Mouse (Mus musculus) thymus, postnatal 10 days (tissue): ENCODE measurements around the gene Atg16l1.
A peak's percentile ranks its signal among the peaks of the same experiment; 100 is the strongest.

Experiments used
- DNase-seq, 2 experiments: peaks; one replicate each; pipeline ENCODE4 v3.0.0; 2021; ENCODE audit warnings: low spot score in 2 of 2

Atg16l1 gene

DNA sequence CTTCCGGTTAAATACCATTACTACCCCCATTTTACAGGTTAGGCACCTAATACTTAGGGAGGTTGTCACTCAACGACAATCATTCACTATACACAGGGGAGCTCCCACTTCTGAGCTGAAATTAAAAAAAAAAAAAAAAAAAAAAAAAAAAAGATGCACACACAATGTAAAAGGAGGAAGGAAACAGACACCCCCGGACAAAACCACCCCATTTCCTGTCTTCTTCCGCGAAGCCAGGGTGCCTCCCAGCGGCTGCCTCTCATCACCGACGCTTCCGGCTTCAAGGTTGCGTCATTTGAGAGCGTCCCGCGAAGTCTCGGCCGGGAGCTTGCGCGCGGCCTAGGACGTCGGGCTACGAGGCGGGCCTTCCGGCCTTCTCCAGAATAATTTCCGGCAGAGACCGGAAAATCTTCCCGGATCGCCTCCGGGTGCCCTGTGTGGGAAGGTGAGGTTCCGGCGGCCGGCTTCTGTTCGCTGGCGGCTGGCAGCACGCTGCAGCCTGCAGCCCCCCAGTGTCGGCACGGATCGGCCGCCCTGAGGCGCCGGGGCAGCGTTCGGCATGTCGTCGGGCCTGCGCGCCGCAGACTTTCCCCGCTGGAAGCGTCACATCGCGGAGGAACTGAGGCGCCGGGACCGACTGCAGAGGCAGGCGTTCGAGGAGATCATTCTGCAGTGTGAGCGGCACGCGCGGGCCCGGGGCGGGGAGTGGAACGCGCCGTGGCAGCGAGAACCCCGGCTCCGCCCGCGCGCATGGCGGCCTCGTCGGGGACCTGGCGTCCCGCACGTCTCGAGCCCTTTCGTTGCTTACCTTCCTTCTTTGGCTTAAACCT lies at the start of gene Atg16l1:
TSS of gene Atg16l1 (plus strand) at position 230 of the 830 bp plus-strand sequence.
- DNase-seq = peak; percentile 90 to 93

- no peak for DNase-seq
These were observed 49.3 kb upstream of the Atg16l1 start for GRCm38 (mm10) chr1:87706361-87706760.

- DNase-seq = no peak
These were observed 46.6 kb upstream of the Atg16l1 start for GRCm38 (mm10) chr1:87709020-87709419.

- DNase-seq = no peak
These were observed 45.9 kb upstream of the Atg16l1 start for GRCm38 (mm10) chr1:87709661-87710270.

DNA sequence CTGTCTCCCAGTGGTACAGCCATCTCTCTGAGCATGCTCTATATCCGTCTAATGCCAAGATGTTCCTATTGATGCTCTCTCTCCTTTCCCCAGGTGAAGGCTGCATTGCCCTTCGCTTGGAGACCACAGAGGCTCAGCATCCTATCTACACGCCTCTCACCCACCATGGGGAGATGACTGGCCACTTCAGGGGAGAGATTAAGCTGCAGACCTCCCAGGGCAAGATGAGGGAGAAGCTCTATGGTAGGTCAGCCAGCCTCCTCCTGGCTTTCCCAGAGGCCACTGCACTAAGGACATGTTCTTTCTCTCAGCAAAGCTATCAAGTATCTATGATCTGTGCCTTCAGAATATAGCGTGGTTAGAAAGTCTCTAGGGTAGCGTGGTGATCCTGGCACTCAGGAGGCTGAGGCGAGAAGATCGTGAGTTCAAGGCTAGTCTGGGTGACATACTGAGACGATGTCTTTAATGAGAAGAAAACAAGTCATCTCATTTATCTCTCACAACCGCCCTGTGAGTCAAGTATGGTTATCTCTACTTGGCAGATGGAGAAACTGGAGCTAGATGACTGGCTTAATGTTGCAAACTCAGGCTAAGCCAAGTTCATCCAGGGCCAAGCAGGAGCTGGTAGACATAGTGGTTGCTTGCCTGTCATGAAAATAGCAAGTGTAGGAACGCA lies 43.6 kb upstream of the Atg16l1 start:
- no peak for DNase-seq

GRCm38 (mm10) chr1:87712614-87712971 lies 43.1 kb upstream of the Atg16l1 start:
- no peak for DNase-seq

- DNase-seq = no peak
These were observed 34.3 kb upstream of the Atg16l1 start for GRCm38 (mm10) chr1:87721382-87721781.

- DNase-seq = no peak
These were observed 33.6 kb upstream of the Atg16l1 start for GRCm38 (mm10) chr1:87722081-87722480.

DNA sequence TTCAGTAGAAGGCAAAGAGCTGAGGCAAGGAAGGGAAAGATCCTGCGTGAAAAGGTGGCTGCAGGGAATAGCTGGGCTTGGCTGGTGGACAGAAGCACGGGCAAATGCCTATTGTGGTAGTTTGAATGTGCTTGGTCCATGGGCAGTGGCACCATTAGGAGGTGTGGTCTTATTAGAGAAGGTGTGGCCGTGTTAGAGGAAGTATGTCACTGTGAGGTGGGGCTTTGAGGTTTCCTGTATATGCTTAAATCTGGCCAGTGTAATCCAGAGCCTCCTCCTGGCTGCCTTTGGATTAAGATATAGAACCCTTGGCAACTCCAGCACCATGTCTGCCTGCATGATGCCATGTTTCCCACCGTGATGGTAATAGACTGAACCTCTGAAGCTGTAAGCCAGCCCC lies 32.3 kb upstream of the Atg16l1 start:
- DNase-seq = no peak

GRCm38 (mm10) chr1:87729070-87729469 lies 26.6 kb upstream of the Atg16l1 start:
- no peak for DNase-seq

GRCm38 (mm10) chr1:87729850-87730249 lies 25.8 kb upstream of the Atg16l1 start:
- no peak for DNase-seq

GRCm38 (mm10) chr1:87730271-87730670 lies 25.4 kb upstream of the Atg16l1 start:
- no peak for DNase-seq

DNA sequence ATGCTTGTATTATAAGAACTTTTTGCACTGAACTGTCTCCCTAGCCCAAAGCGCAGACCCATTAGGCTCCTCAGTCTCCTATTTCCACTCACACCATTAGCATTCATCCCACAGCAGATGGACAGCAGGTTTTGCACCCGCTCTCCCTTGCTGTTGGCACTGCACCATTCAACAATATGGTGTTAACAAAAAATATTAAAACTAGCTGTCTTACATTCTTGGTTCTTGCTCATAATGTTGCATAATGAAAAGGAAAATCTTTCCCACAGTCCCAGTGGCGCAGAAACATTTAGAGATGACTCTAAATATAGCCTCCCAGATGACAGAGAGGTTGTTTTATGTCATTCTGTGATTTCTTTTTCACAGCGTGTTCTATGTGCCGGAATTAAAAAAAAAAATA lies 22.5 kb upstream of the Atg16l1 start:
- no peak for DNase-seq

DNA sequence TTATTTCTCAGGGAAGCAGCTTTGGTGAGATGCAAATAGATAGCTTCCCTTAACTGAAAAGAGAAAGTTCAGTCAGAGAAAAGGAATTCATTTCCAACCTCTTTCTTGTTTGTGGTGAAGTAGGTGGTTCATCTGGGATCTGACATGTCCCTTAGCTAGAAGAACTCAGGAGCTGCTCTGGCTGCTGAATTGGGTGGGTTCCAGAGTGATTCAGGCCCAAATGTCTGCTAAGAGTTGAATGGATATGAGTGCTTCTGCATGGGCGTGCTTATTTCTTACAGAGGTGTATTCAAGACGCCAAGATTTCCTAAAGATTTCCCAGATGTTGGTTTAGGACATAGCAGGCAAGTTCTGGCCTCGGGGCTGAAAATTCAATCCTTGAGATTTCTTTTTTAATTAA lies 21.5 kb upstream of the Atg16l1 start:
- DNase-seq = no peak

- DNase-seq = no peak
These were observed 14.9 kb upstream of the Atg16l1 start for GRCm38 (mm10) chr1:87740584-87741290.

DNA sequence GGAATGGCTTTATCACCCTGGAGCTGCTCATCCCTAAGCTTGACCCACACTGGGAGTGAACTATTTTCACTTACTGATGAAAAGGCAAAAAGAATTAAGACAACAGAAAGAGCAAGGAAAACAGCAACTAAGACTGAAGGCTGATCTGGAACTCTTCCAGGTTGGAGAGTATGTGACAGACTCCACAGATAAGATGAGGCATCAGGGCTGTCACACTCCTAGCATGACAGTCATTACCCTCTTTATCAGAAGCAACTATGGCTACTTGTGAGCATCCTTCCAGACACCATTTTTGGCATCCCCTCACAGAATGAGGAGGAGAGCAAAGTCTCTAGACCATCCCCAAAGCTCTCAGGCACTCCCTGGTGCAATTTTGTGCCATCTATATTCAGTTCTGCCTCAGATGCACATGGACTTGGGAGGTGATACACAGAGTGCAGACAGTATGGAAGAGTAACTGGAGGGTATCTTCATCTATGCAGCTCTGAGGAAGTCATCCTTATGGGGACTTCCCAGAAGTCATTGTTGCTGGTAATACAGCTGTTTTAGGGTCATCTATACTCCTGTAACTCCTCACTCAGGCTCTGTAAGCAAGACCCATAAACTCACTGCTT lies 6.2 kb upstream of the Atg16l1 start:
- DNase-seq = no peak

GRCm38 (mm10) chr1:87763821-87764220 lies 8.2 kb downstream of the Atg16l1 start:
- no peak for DNase-seq

DNA sequence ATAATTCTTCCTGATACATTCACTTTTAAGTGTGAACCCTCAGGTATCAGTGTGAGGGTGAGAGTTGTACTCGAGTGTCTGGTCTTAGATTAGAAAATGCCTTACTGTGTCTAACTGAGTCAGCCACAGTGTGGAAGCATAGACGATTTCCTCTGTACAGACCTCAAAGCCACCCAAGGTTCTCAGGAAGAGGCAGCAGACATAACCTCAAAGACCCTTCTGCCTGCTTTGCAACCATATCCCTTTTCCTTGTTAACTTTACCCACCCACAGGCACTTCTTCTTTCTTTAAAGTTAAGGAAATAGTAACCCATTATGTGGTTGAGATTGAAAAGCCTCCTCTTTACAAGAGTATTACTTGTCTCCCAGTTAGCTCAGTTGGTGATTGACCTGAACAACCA lies 10.1 kb downstream of the Atg16l1 start:
- DNase-seq = no peak

- peak; percentile 23 to 49 for DNase-seq
These were observed 10.6 kb downstream of the Atg16l1 start for GRCm38 (mm10) chr1:87766233-87766632.

DNA sequence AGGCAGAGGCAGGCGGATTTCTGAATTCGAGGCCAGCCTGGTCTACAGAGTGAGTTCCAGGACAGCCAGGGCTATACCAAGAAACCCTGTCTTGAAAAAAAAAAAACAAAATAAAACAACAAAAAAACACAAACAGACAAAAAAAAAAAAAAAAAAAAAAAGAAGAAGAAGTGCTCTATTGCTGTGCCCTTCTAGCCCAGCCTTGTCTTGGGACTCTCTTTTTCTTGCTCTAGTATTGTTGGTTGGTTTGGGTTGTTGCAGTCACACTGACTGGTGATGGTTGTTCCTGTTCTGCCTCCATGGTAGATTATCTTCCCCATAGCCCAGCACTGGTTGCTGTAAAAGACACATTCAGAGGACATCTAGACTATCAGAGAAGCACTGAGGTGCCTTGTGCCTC lies 13.6 kb downstream of the Atg16l1 start:
- DNase-seq = no peak

GRCm38 (mm10) chr1:87770486-87770885 lies 14.8 kb downstream of the Atg16l1 start:
- DNase-seq = no peak

- no peak for DNase-seq
These were observed 16.1 kb downstream of the Atg16l1 start for GRCm38 (mm10) chr1:87771724-87772123.
